In genomic region chr3:10575728-10576127, GRCm38 (mm10) we compare ENCODE assay signal across 15 mouse cellular contexts.
"Had no signal": no experiment of that assay in that cellular context is flagged by ENCODE, and none has a peak within 500 bp of the region (broad histone marks: within the 10 kb centered on the region; RNA-seq: fewer than 3 reads in every experiment).

No protein-coding gene starts in this region.

- H3K4me2 ChIP-seq: lung, embryonic 14.5 days; midbrain, embryonic 12.5 days; midbrain, embryonic 15.5 days; neural tube, embryonic 13.5 days; neural tube, embryonic 15.5 days; stomach, embryonic 15.5 days had no signal

- H3K9ac ChIP-seq: lung, embryonic 14.5 days; midbrain, embryonic 12.5 days; midbrain, embryonic 15.5 days; neural tube, embryonic 13.5 days; neural tube, embryonic 15.5 days; stomach, embryonic 15.5 days had no signal

- H3K4me3 ChIP-seq: midbrain, embryonic 10.5 days; midbrain, embryonic 12.5 days; midbrain, embryonic 15.5 days; myocyte; neural tube, embryonic 13.5 days; neural tube, embryonic 15.5 days; stomach, embryonic 15.5 days had no signal

- H3K4me1 ChIP-seq: midbrain, embryonic 10.5 days; midbrain, embryonic 12.5 days; midbrain, embryonic 15.5 days; neural tube, embryonic 13.5 days; neural tube, embryonic 15.5 days; stomach, embryonic 15.5 days had no signal

- H3K27me3 ChIP-seq: midbrain, embryonic 12.5 days; midbrain, embryonic 15.5 days; neural tube, embryonic 13.5 days; neural tube, embryonic 15.5 days; stomach, embryonic 15.5 days had no signal

- DNase-seq: lung, adult 18-20 months; lung, postnatal 10 days; lung, postnatal 4 days; right cerebral cortex, postnatal 14 days; thymus, adult 18-20 months; thymus, postnatal 14 days; thymus, postnatal 36 days had no signal

- H3K36me3 ChIP-seq: midbrain, embryonic 10.5 days; midbrain, embryonic 12.5 days; midbrain, embryonic 15.5 days; neural tube, embryonic 13.5 days; neural tube, embryonic 15.5 days; stomach, embryonic 15.5 days had no signal

- H3K27ac ChIP-seq: midbrain, embryonic 10.5 days; midbrain, embryonic 12.5 days; midbrain, embryonic 15.5 days; neural tube, embryonic 13.5 days; neural tube, embryonic 15.5 days; stomach, embryonic 15.5 days had no signal

- H3K9me3 ChIP-seq: midbrain, embryonic 10.5 days; midbrain, embryonic 12.5 days; midbrain, embryonic 15.5 days; neural tube, embryonic 13.5 days; neural tube, embryonic 15.5 days; stomach, embryonic 15.5 days had no signal
